Mouse (Mus musculus) liver, adult 2 months (tissue): Measurements from ENCODE around the gene Nhsl1. TPM values are rescaled to one million over a fixed set of nuclear protein-coding genes. Genes with fewer than 3 reads are reported as not detected.
A peak's percentile ranks its signal among the peaks of the same experiment; 100 is the strongest.

ENCODE experiments used
- DNase-seq: peaks from one replicate; pipeline ENCODE4 v3.0.0-alpha.2; 2011; ENCODE audit warnings: low read depth, low spot score; ENCODE audit errors: extremely low read depth
- H3K27ac ChIP-seq: fragments of 200-500 bp; replicated peaks from 2 replicates; pipeline ENCODE4 v1.5.1; 2012; ENCODE audit warnings: low read depth, mild to moderate bottlenecking, control low read depth, inconsistent platforms, low read length; ENCODE audit not compliant: insufficient read depth
- H3K27me3 ChIP-seq: fragments of 200-500 bp; 2 replicates; pipeline ENCODE4 v1.6.1; 2012; ENCODE audit warnings: mild to moderate bottlenecking, moderate library complexity, low read length, inconsistent platforms; ENCODE audit not compliant: control insufficient read depth, insufficient read depth
- H3K36me3 ChIP-seq: fragments of 200-500 bp; 2 replicates; pipeline ENCODE4 v1.6.1; 2012; ENCODE audit warnings: low read length, inconsistent platforms; ENCODE audit not compliant: control insufficient read depth, insufficient read depth
- H3K4me1 ChIP-seq: fragments of 200-500 bp; 2 replicates; pipeline ENCODE4 v1.6.1; 2011; ENCODE audit warnings: low read length; ENCODE audit not compliant: control insufficient read depth, insufficient read depth
- H3K4me3 ChIP-seq: fragments of 200-500 bp; 2 replicates; pipeline ENCODE4 v1.5.1; 2011; ENCODE audit warnings: low read depth, mild to moderate bottlenecking, control low read depth, low read length, moderate library complexity; ENCODE audit not compliant: insufficient read depth
- H3K79me2 ChIP-seq: fragments of 200-500 bp; 2 replicates; pipeline ENCODE4 v1.6.1; 2012; ENCODE audit warnings: inconsistent platforms, mild to moderate bottlenecking, low read length, moderate library complexity; ENCODE audit not compliant: control insufficient read depth, insufficient read depth
- H3K9ac ChIP-seq: fragments of 200-500 bp; 2 replicates; pipeline ENCODE4 v1.6.1; 2012; ENCODE audit warnings: low read depth, mild to moderate bottlenecking, control low read depth, inconsistent platforms, low read length
- CTCF ChIP-seq: fragments of 200-500 bp; IDR thresholded peaks from 2 replicates; pipeline ENCODE4 v1.5.1; 2011; ENCODE audit warnings: low read depth, low read length, control low read depth
- POLR2A ChIP-seq: fragments of 200-500 bp; IDR thresholded peaks from 2 replicates; pipeline ENCODE4 v1.6.1; 2011; ENCODE audit warnings: low read length, control low read depth; ENCODE audit not compliant: insufficient read depth; ENCODE audit errors: extremely low read depth
- WGBS: fragments of 180-500 bp; shearing (Covaris S2); methylation state at CpG from one replicate; pipeline ENCODE4 v1.1.7; 2018; 5-methylcytosine and 5-hydroxymethylcytosine counted together
- polyA plus RNA-seq: library from polyadenylated mRNA; depleted of rRNA; stranded (reverse); fragments of >200 nt; gene quantifications from 2 replicates; pipeline ENCODE4 v1.2.3, GENCODE M21; 2012
- total RNA-seq: library from RNA; depleted of rRNA; stranded (reverse); fragments of >200 nt; gene quantifications from 2 replicates; pipeline ENCODE4 v1.2.3, GENCODE M21; 2014

Nhsl1 gene
- total and polyA plus RNA-seq, 2 experiments = 2.6 to 2.8 TPM

GRCm38 (mm10) chr10:18375301-18375700, 56.5 kb downstream of the Nhsl1 start:
- Histone ChIP-seq H3K4me1 (peaks cover 9% of the 10 kb centered on the region; the same call in 1 of the 2 replicates), H3K79me2 (peaks cover 6% of the 10 kb centered on the region; the same call in 1 of the 2 replicates), H3K27me3 (no peaks in the 10 kb centered on the region), H3K9ac (no peak overlapping the region), H3K36me3 (no peaks in the 10 kb centered on the region), H3K27ac (no peak overlapping the region), H3K4me3 (no peak overlapping the region)
- 72% methylated on average over 3 of the region's 3 CpGs for whole genome bisulfite sequencing
- TF ChIP-seq POLR2A = no peak
- no peak for TF ChIP-seq CTCF
- DNase-seq = peak; percentile 32

- no peak for TF ChIP-seq POLR2A
- no peak for TF ChIP-seq CTCF
- no peak overlapping the region for H3K4me3 ChIP-seq
- DNase-seq = peak; percentile 24
- H3K79me2 ChIP-seq = no peaks in the 10 kb centered on the region
- H3K27ac ChIP-seq = no peak overlapping the region
- no peak overlapping the region for H3K9ac ChIP-seq
- no peaks in the 10 kb centered on the region for H3K36me3 ChIP-seq
- WGBS = 21% methylated on average over 2 of the region's 2 CpGs
- no peaks in the 10 kb centered on the region for H3K4me1 ChIP-seq
- H3K27me3 ChIP-seq = no peaks in the 10 kb centered on the region
Measured at GRCm38 (mm10) chr10:18384766-18385165, 66.0 kb downstream of the Nhsl1 start.

GRCm38 (mm10) chr10:18386224-18386623, 67.4 kb downstream of the Nhsl1 start:
- TF ChIP-seq POLR2A = no peak
- no peak for TF ChIP-seq CTCF
- H3K27ac ChIP-seq = no peak overlapping the region
- H3K36me3 ChIP-seq = no peaks in the 10 kb centered on the region
- H3K9ac ChIP-seq = no peak overlapping the region
- no peaks in the 10 kb centered on the region for H3K27me3 ChIP-seq
- WGBS = 80% methylated on average over 7 of the region's 7 CpGs
- H3K4me1 ChIP-seq = no peaks in the 10 kb centered on the region
- no peaks in the 10 kb centered on the region for H3K79me2 ChIP-seq
- DNase-seq = no peak
- H3K4me3 ChIP-seq = no peak overlapping the region

DNA sequence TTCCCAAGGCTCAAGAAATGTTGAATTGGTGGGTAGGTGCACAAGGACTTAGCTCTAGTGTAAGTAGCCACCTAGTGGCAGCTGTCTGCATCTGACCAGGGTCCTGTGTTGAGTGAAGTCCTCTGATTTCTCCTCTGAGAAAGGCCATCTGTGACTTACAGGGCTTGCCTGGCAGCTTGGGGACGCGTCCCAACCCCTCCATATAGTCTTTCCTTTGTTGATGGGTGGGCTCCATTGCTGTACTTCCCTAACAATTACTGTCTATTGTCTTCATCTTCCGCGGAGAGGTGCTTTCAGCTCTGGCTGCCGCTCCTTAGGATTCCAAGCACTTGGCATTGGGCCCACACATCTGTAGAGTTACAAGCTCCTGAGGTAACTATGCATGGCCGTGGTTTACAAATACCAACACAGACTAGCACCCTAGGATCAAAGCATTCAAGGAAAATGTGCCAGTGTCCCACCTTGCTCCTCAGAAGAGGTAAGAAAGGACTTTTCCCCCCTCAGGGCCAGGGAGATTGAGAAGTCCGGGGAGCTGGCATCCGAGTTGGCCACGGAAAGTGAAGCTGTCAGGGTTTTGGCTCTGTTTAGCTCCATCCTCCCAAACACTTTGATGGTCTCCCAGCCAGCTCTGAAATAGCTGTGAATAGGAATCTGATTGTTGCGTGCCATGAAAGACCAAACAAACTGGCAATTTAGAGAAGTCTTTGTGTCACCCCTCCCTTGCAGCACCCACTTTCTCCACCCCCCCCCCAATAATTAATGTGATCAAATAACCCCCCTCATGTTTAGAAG, 70.2 kb downstream of the Nhsl1 start:
- H3K9ac ChIP-seq = no peak overlapping the region
- no peak overlapping the region for H3K4me3 ChIP-seq
- WGBS = 71% methylated on average over 10 of the region's 10 CpGs
- TF ChIP-seq POLR2A (no peak), CTCF (peak; percentile 68)
- no peaks in the 10 kb centered on the region for H3K27me3 ChIP-seq
- H3K36me3 ChIP-seq = no peaks in the 10 kb centered on the region
- DNase-seq = peak; percentile 77
- H3K27ac ChIP-seq = no peak overlapping the region
- peaks cover 3% of the 10 kb centered on the region; the same call in 1 of the 2 replicates for H3K79me2 ChIP-seq
- no peaks in the 10 kb centered on the region for H3K4me1 ChIP-seq

GRCm38 (mm10) chr10:18390004-18390403, 71.2 kb downstream of the Nhsl1 start:
- 92% methylated on average over 15 of the region's 15 CpGs for WGBS
- no peak for DNase-seq
- TF ChIP-seq POLR2A (no peak), CTCF (no peak)

DNA sequence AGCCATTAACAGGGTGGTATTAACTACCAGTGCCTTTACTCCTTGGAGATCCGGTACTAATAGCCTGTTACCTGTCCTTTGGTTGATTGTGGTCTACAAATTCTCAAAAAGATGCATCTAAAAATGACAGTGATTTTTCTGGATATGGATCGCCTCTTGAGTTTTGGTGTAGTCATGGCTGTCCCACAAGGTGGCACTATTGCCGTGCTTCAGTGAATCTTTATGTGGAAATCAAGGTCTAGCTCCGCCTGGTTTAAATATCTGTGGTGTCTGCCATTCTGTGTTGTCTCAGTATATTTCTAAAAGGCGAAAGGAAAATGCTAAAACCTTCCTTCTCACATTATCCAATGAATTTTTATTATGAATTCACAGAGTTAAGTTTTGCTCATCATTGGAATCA, 72.8 kb downstream of the Nhsl1 start:
- peak; percentile 44 for DNase-seq
- no peak overlapping the region for H3K27ac ChIP-seq
- H3K27me3 ChIP-seq = no peaks in the 10 kb centered on the region
- no peak overlapping the region for H3K9ac ChIP-seq
- no peak for TF ChIP-seq POLR2A
- peak; percentile 62 for TF ChIP-seq CTCF
- no peaks in the 10 kb centered on the region for H3K4me1 ChIP-seq
- peaks cover 9% of the 10 kb centered on the region; the same call in 1 of the 2 replicates for H3K79me2 ChIP-seq
- no peak overlapping the region for H3K4me3 ChIP-seq
- 39% methylated on average over 5 of the region's 5 CpGs for WGBS
- no peaks in the 10 kb centered on the region for H3K36me3 ChIP-seq

More at GRCm38 (mm10) chr10:18390004-18390403, 71.2 kb downstream of the Nhsl1 start:
- Histone ChIP-seq H3K36me3 (no peaks in the 10 kb centered on the region), H3K9ac (no peak overlapping the region), H3K79me2 (peaks cover 3% of the 10 kb centered on the region; the same call in 1 of the 2 replicates), H3K27ac (no peak overlapping the region), H3K4me3 (no peak overlapping the region), H3K4me1 (no peaks in the 10 kb centered on the region), H3K27me3 (no peaks in the 10 kb centered on the region)
